In genomic region chr7:7121602-7121980, GRCm38 (mm10) we compare ENCODE assay signal across 8 mouse cellular contexts. TPM values are rescaled to one million over a fixed set of nuclear protein-coding genes. Genes with fewer than 3 reads are reported as not detected.
DNase-seq lines count a peak whose midpoint lies in the region; ATAC-seq lines count a peak whose summit lies in the region.

No protein-coding gene starts in this region.

- WGBS in heart, embryonic 16.5 days: 50% methylated on average over 6 of the region's 6 CpGs
- WGBS in hindbrain, embryonic 16.5 days: 56% methylated on average over 6 of the region's 6 CpGs
- WGBS in midbrain, embryonic 13.5 days: 50% methylated on average over 6 of the region's 6 CpGs

- no peak overlapping the region for H3K27ac ChIP-seq in heart, embryonic 16.5 days (ENCODE audit: low read length)
- no peak overlapping the region for H3K27ac ChIP-seq in brown adipose tissue, adult 24 weeks (replicated peaks; ENCODE audit: low read depth, low read length)
- no peak overlapping the region for H3K27ac ChIP-seq in hindbrain, embryonic 16.5 days (ENCODE audit: low read depth, low read length)
- no peak overlapping the region for H3K27ac ChIP-seq in midbrain, embryonic 13.5 days

- DNase-seq in heart, adult 8-10 months (ENCODE audit: low spot score): no peak
- DNase-seq in adrenal gland, postnatal 25 days: no peak
- DNase-seq in urinary bladder, postnatal 4 days (ENCODE audit: low spot score in 2 of 2): no peak
- no peak for DNase-seq in urinary bladder, postnatal 10 days (ENCODE audit: low spot score)

- no peaks in the 10 kb centered on the region for H3K27me3 ChIP-seq in heart, embryonic 16.5 days (ENCODE audit: control insufficient read depth, insufficient read depth, low read length)
- H3K27me3 ChIP-seq in hindbrain, embryonic 16.5 days (replicated peaks; ENCODE audit: control insufficient read depth, insufficient read depth, low read length): no peaks in the 10 kb centered on the region
- no peaks in the 10 kb centered on the region for H3K27me3 ChIP-seq in midbrain, embryonic 13.5 days

- H3K4me3 ChIP-seq in heart, embryonic 16.5 days (ENCODE audit: low read length): peak overlapping the region; percentile 72
- peak overlapping the region; percentile 29 for H3K4me3 ChIP-seq in brown adipose tissue, adult 24 weeks (ENCODE audit: insufficient read depth, low read depth, low read length)
- peak overlapping the region; percentile 67 for H3K4me3 ChIP-seq in hindbrain, embryonic 16.5 days (ENCODE audit: low read length)
- peak overlapping the region; percentile 61 for H3K4me3 ChIP-seq in midbrain, embryonic 13.5 days (replicated peaks)

- peaks cover 14% of the 10 kb centered on the region; the same call in 1 of the 2 replicates for H3K36me3 ChIP-seq in heart, embryonic 16.5 days (ENCODE audit: control insufficient read depth, insufficient read depth)
- peaks cover 11% of the 10 kb centered on the region for H3K36me3 ChIP-seq in hindbrain, embryonic 16.5 days (ENCODE audit: control insufficient read depth, insufficient read depth, low read length)
- peaks cover 28% of the 10 kb centered on the region for H3K36me3 ChIP-seq in midbrain, embryonic 13.5 days

- H3K9me3 ChIP-seq in heart, embryonic 16.5 days (replicated peaks; ENCODE audit: control insufficient read depth, low read length): no peaks in the 10 kb centered on the region
- no peaks in the 10 kb centered on the region for H3K9me3 ChIP-seq in hindbrain, embryonic 16.5 days (ENCODE audit: control insufficient read depth, low read length)
- no peaks in the 10 kb centered on the region for H3K9me3 ChIP-seq in midbrain, embryonic 13.5 days

- peak overlapping the region; percentile 44; the same call in 1 of the 2 replicates for H3K9ac ChIP-seq in heart, embryonic 16.5 days (ENCODE audit: low read length)
- 0 out of 2 replicates have a peak overlapping the region, but pooled peaks have one; percentile 32 for H3K9ac ChIP-seq in hindbrain, embryonic 16.5 days (ENCODE audit: low read depth, low read length)
- H3K9ac ChIP-seq in midbrain, embryonic 13.5 days (replicated peaks): no peak overlapping the region

- peak overlapping the region; percentile 51 for H3K4me2 ChIP-seq in heart, embryonic 16.5 days (ENCODE audit: low read depth, low read length)
- H3K4me2 ChIP-seq in hindbrain, embryonic 16.5 days (ENCODE audit: low read length): peak overlapping the region; percentile 61
- H3K4me2 ChIP-seq in midbrain, embryonic 13.5 days (replicated peaks): peak overlapping the region; percentile 71

- H3K4me1 ChIP-seq in heart, embryonic 16.5 days (ENCODE audit: control insufficient read depth, insufficient read depth, low read length): peaks cover 6% of the 10 kb centered on the region; the same call in 1 of the 2 replicates
- no peaks in the 10 kb centered on the region for H3K4me1 ChIP-seq in brown adipose tissue, adult 24 weeks (ENCODE audit: control insufficient read depth, insufficient read depth, insufficient read length, low read length)
- peaks cover 10% of the 10 kb centered on the region for H3K4me1 ChIP-seq in hindbrain, embryonic 16.5 days (ENCODE audit: control insufficient read depth, insufficient read depth, low read depth, low read length)
- peaks cover 15% of the 10 kb centered on the region for H3K4me1 ChIP-seq in midbrain, embryonic 13.5 days (replicated peaks)

- ATAC-seq in heart, embryonic 16.5 days (replicated peaks; ENCODE audit: extremely low read depth, insufficient read depth, low FRiP score): no peak
- no peak; the same call in 1 of the 2 replicates for ATAC-seq in hindbrain, embryonic 16.5 days
- no peak; the same call in 1 of the 2 replicates for ATAC-seq in midbrain, embryonic 13.5 days

RNA-seq across cellular contexts. Expression of gene Zfp954, which starts 0.3 kb away (rescaled TPM):
- 8.4 and 9.9 TPM in 2 replicates for polyA plus RNA-seq in heart, embryonic 16.5 days (2015; fragmentation: Nextera tagmentation; extraction: Ambion mirVana)
- total RNA-seq in heart, adult 8-10 months (2022): 1 to 10 TPM; 3.2 to 4.4 (median 3.8) TPM
- polyA plus RNA-seq in brown adipose tissue, adult 24 weeks (2012; ENCODE audit: insufficient read depth, insufficient read length, missing spikeins): 3.6 and 4.9 TPM in 2 replicates
- polyA plus RNA-seq in hindbrain, embryonic 16.5 days (2015; fragmentation: Nextera tagmentation; extraction: Ambion mirVana): 22.1 and 23.1 TPM in 2 replicates
- polyA plus RNA-seq in midbrain, embryonic 13.5 days (2015; fragmentation: Nextera tagmentation; extraction: Ambion mirVana): 23.1 TPM in 2 replicates
- total RNA-seq in adrenal gland, postnatal 25 days (2021): 12.7 and 13.8 TPM in 2 replicates

RNA-seq across cellular contexts. Expression of gene Zfp773, which starts 15.0 kb away (rescaled TPM):
- 1.1 and 1.2 TPM in 2 replicates for polyA plus RNA-seq in heart, embryonic 16.5 days (2015; fragmentation: Nextera tagmentation; extraction: Ambion mirVana)
- total RNA-seq in heart, adult 8-10 months (2022): under 1 TPM; 0.27 to 0.43 (median 0.34) TPM
- polyA plus RNA-seq in brown adipose tissue, adult 24 weeks (2012; ENCODE audit: insufficient read depth, insufficient read length, missing spikeins): 0.63 TPM in 1 of 2 replicates, not detected in the other
- 10.3 and 12.8 TPM in 2 replicates for polyA plus RNA-seq in hindbrain, embryonic 16.5 days (2015; fragmentation: Nextera tagmentation; extraction: Ambion mirVana)
- 21.6 and 21.7 TPM in 2 replicates for polyA plus RNA-seq in midbrain, embryonic 13.5 days (2015; fragmentation: Nextera tagmentation; extraction: Ambion mirVana)
- total RNA-seq in adrenal gland, postnatal 25 days (2021): 1.7 and 1.9 TPM in 2 replicates

RNA-seq across cellular contexts. Expression of gene Zfp418, which starts 49.5 kb away (rescaled TPM):
- 1.5 and 1.8 TPM in 2 replicates for polyA plus RNA-seq in heart, embryonic 16.5 days (2015; fragmentation: Nextera tagmentation; extraction: Ambion mirVana)
- total RNA-seq in heart, adult 8-10 months (2022): 1 to 10 TPM; 2.1 to 2.6 (median 2.3) TPM
- 1.4 and 1.5 TPM in 2 replicates for polyA plus RNA-seq in brown adipose tissue, adult 24 weeks (2012; ENCODE audit: insufficient read depth, insufficient read length, missing spikeins)
- 2.5 and 3.3 TPM in 2 replicates for polyA plus RNA-seq in hindbrain, embryonic 16.5 days (2015; fragmentation: Nextera tagmentation; extraction: Ambion mirVana)
- polyA plus RNA-seq in midbrain, embryonic 13.5 days (2015; fragmentation: Nextera tagmentation; extraction: Ambion mirVana): 3.5 and 3.8 TPM in 2 replicates
- total RNA-seq in adrenal gland, postnatal 25 days (2021): 2.3 and 3.4 TPM in 2 replicates
